Mouse (Mus musculus) heart, adult 9 months (tissue): ENCODE data around the gene Ccdc8.

Experiments
- DNase-seq, 2 experiments: peaks; one replicate each; pipeline ENCODE4 v3.0.0; 2022; ENCODE audit warnings: low spot score in 2 of 2

Gene Ccdc8

DNA sequence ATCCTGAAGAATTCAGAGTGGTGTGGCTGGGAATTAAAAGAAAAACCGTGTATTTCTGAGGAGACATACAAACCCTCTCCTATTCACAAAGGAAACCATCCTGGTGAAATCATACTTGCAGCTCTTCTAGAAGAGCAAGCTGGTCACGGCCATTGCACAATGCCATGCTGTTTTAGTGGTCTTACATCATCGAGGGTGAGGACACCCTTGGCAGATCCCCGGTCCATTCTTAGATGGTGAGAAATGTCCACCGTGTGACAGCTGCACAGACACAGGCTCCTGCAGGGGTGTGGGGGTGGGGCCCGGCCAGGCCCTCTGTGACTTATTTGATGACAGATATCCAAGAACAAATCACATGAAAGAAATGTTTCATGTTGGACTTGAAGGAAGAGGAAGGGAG is 18.5 kb upstream of the Ccdc8 start:
- peak; percentile 65 to 74 for DNase-seq

DNA sequence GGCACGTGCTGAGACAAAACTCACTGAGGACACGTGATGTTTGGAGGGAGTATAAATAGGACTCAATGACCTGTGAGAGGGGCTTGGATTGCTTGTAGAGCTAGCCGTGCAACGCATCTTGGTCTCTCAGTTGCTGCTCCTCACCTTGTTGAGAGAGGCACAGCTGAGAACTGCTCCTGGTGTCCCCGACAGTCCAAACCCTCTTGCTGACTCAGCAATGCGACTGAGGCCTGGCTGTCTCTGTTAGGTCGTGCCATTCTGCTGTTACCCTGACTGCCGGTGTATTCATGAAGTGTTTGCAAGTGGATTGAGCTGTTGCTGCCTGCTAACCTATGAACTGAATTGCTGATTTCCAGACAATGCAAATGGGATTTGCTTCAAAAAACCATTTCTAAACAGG is 16.2 kb upstream of the Ccdc8 start:
- no peak for DNase-seq

DNA sequence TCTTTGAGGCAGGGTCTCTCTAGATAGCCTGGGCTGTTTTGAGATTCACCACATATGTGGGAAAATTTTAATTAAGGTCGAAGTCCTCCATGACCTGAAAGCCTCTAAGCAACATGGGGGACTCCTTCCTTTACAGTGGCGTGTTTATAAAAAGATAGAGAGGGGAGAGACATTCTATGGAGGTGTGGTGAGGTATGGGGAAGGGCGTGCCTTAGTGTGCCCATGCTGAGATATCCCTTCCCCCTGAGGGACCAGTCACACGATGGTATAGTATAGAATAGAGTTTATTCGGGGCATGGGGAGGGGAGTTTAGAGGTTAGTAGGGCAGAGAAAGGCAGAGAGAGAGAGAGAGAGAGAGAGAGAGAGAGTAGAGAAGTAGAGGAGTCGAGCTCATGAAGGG is 14.3 kb upstream of the Ccdc8 start:
- no peak for DNase-seq

DNA sequence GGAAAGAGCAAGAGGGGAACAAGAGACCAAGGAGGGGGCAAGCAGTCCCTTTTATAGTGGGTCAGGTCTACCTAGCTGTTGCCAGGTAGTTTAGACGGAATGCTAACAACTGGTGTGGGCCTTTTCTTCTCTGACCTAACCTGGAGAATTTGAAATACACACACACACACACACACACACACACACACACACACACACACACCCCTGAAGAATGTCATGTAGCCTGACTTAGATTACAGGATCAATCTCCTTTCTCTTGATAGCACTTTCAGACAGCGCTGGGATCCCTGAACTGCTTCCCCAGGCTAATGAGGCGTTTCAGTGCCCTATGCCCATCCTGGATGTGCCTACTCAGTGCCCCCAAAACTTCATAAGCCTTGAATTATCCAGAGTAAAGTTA is 13.9 kb upstream of the Ccdc8 start:
- DNase-seq, result no peak

DNA sequence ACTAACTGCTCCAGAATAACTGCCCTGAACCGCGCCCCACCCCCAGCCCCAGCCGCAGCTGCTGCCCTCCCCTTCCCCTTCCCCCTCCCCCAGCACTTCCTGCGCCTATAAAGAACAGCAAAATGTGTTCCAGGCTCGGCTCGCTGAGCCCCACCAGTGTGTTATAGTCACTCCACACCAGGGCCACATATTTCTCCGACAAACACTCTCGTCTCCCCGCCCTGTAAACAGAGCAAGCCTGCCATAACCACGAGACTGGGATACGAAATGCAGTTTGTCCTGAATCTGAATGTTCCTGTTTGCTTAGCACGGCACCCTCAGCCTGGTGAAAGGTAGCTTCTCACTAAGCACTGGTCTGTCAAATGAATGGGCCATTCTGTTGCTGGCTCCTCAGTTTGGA is 12.2 kb upstream of the Ccdc8 start:
- DNase-seq, result peak; percentile 23 to 34

DNA sequence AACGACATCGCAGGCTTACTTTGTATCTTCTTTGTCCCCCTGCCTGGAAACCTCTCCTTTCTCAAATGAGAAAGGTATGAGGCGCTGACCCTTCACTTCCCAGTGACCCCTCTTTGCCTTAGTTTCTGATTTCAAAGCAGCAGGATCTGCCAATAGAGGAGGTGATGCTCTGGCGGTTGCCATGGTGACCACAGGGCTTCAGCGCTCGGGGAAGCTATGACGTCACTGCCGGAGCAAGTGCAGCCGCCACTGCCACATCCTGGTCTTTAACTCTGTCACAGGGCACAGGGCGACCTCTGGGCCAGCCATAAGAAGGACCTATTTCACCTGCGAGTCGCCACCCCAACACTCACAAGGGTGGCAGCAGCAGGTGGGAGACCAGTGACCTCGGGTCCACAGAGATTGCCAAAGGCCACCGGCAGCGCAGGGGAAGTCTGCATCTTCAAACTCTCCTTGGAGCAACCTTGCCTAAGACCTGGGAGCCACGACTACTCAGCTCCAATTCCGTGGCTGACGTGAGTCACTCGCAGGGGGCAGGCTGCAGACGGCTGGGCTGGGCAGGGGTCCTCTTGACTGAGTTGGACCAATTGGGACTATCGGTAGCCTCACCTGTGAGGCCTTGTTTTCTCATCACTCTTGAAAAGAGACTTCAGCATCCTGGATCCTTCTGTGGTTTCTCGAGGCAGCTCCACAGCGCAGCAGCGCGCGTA is 9.5 kb upstream of the Ccdc8 start, which contains the start of gene Gm42372:
TSS of gene Gm42372 (plus strand) at position 228 of the 710 bp plus-strand sequence.
- no peak for DNase-seq

DNA sequence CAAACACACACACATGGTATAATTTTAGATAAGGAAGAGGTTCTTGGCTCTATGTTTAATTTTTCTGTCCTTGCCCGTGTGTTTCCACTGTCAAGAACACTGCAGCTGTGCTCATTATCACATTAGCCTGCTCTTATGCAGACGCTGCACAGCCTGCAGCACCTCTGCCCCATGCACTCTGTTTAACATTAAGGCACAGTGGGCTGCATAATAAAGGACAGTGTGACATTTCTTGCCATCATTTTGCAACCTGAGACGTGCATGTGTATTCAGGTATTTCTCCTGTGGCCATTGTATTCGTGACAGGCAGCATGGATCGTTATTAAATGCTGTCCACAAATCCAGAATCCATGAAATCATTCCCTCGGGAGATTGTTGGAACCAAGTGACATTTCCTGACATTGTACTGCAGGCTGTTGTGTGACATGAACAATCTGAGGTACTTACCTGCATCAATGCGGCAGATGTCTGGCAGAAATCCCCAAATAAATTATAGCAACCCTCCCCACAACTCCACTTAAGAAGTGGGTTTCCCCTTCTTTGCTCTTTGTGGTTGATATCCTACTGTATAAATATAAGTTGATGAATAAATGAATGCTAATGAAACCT is 4.9 kb upstream of the Ccdc8 start:
- peak in 1 of 2 experiments; percentile 15 for DNase-seq

DNA sequence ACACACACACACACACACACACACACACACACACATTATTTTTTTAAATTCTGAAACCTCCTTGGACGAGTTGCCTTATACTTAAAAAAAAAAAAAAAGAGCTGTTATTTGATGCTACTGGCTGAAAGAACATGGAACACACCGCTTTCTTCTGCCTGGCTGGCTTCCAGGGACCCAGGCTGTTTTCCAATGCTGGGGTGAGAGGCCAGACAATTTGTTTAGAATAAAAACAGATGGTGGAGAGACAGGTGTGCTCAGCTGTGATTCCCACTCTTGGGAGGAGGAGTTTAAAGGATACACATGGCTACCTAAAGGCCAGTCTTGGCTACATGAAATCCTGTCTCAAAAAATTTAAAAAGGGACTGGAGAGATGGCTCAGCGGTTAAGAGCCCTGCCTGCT is 4.1 kb upstream of the Ccdc8 start:
- peak; percentile 63 to 68 for DNase-seq

DNA sequence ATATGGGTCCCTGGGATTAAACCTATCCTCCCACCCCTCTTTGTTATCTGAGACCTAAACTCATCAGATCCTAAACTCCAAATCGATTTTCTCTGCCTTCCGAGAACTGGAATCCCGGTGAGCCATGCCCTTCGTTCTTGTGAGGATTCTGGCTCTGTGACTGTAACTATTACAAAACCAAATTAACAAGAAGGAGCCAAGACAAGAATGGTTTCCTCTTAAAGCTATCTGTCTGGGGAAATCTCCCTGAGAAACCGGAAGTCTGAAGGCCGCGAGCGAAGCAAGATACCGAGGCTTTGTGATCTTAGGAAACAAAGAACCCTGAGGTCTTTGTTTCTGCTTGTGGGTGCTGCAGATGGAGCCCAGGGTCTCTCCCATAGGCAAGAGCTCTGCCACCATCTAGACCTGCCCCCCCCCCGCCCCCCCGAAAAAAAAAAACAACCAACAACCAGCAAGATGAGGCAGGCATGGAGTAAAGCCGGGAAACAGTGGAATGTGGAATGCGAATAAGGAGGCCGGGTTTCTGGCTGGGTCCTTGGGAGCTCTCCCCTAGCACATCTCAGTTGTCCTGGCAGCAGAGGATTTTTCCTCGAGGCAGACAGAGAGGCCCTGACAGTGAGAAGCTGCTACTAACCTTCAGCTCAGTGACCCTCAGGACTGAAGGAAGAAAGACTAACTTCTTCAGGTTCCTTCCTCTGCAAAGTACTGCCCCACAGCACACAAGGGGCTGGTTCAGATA is 2.3 kb upstream of the Ccdc8 start:
- DNase-seq, result peak in 1 of 2 experiments; percentile 13

DNA sequence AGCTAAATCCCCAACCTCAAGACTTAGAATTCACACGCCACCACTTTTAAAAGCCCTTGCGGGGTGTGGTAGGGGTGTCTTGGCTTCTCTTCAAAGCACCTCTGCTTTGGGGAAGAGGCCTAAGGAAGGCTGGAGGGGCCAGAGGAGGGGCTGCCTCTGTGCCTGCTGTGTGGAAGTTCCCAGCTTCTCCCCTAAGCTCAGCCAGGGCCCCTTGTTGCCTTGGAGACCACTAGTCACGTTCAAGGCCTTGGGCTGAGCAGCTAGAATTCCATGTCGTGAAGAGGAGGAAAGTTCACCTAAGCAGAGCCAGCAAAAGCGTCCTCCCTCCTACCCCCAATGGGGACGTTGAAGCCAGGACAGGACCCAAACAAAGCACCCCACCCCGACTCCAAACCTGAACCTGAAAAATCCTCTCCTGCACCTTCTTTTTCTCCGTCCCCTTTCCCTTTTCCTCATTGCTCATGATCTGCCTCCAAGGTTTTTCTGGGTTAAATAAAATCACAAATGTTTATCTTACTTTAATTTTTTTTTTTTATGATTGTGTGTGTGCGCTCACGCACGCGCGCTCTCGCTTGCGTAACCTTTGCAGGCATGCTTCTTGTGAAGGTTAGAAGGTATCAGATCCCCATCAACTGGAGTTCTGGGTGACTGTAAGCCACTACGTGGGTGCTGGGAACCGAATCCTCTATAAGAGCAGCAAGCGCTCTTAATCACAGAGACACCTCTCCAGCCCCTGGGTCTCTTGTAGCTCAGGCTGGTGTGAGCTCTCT is 642 bp upstream of the Ccdc8 start:
- no peak for DNase-seq

DNA sequence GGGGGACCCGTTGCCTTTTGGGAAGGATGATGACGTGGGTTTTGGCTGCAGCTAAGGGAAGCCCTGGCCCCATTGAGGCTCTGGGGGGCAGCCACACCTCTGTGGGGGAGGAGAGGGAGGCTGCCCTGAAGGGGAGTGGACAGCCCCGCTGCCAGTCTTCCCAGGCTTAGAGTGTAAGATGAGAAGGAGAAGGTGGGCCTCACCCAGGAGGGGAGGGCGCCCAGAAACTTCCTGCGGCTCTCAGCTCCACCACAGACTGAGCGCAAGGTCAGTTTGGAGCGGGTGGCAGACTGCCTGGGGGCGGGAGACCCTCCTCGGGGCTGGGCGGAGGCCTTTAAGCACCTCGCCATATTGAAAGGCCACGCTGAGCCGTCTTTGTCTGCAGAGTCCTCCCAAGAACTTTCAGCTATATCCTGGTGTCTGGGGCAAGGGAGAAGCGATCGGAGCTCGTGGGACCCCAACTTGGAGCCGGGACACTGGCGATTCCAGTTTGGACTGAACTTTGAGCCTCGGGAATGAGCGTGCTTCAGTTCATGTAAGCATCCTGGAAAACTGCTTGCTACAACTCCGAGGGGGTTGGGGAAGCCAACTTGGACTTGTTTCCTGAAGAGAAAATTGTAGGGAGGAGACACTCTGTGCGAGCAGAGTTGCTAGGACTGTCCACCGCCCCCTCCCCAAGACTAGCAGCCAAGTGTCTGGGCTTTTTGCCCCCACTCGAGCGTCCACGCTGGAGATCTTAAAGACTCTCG is 1.3 kb downstream of the Ccdc8 start:
- DNase-seq, result peak; percentile 87 to 89

DNA sequence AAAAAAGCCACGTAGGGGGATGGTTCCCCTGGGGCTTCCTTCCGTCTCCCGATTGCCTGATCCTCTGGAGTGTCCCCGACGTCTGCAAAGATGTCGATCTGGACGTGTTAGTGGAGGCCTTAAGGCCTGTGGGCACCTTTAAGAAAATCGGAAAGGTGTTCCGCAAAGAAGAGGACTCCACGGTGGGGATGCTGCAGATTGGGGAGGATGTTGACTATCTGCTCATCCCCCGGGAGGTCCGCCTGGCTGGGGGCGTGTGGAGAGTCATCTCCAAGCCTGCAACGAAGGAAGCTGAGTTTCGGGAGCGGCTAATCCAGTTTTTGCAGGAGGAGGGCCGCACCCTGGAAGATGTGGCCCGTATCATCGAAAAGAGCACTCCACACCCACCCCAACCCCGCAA is 1.9 kb downstream of the Ccdc8 start:
- DNase-seq, result no peak

DNA sequence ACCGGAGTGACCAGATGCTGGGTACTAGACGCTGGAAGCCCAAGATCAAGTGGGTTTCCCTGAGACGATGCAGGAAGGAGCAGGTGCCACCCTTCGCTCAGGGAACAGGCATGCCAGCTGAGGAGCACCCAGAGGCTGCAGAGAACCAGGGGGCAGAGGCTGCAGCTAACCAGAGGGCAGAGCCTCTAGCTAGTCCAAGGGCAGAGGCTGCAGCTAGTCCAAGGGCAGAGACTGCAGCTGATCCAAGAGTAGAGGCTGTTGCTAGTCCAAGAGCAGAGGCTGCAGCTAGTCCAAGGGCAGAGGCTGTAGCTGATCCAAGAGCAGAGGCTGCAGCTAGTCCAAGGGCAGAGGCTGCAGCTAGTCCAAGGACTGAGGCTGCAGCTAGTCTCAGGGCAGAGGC is 2.8 kb downstream of the Ccdc8 start:
- DNase-seq, result no peak

DNA sequence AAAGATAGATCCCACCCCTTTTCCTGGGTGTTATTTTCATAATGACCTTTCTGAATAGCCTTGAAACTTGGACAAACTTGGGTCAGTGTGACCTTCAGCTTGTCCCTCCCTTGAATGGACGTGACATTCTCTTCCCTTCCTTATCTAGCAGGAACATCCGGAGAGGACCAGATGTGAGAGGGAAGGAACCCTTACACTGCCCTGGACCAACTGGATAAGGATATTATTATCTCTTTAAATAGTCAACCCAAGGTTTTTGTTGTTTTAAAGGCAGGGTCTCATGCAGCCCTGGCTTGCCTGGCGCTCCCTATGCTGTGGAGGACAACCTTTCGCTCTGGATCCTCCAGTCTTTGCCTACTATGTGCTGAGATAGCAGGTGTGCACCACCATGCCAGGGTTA is 6.7 kb downstream of the Ccdc8 start:
- DNase-seq, result no peak

DNA sequence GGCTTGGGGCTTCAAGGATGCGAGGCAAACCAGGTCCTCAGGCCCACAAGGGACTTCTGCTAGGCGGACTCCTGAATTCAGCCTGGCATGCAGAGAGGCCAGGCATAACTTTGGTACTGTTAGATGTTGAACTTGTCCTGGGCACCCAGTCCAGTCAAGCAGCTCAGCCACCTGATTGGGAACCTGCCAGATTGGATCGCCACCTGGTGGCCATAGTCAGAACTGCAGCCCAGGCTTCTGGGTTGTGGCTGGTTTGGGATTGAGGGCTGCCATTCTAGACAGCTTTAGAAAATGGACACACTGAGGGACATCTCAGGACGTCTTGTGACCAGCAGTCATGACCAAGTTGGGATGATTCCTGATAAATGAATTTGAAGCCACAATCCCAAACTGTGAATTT is 7.1 kb downstream of the Ccdc8 start:
- peak; percentile 73 to 85 for DNase-seq

DNA sequence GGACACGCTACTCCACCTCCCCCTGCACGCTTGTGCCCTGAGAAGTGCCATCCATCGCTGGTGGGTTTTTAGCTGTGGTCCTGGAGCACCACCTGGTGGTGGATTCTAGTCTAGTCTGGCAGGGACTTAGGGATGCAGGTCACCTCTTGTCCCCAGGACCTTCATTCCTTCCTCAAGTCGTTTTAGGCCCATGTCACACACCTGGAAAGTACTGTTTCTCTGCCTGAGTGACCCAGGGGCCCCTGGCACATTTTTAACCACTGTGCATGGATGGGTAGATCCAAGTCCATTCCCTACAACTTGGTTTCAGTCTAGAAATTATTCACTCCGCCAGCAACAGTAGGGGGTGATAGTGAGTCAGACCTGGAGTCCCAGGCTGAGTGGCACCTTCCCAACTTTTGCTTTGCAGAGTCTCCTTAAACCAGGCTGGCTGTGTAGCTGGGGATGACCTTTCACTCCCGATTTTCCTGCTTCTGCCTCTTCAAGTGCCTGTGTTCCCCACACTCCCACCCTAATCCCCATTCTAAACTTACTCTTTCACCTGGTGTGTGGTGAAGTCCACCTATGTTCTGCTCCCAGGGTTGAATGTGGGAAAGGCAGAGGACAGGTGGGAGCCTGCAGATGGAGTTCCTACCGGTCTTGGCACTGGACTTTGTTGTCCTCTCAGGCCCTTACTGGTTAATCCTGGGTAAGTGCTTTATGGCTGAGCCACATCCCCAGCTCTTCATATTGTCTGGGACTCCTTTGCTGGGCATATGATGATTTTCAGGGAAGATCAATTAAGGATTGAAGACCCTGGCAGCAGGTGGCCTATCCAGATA is 10.1 kb downstream of the Ccdc8 start:
- peak; percentile 56 to 80 for DNase-seq

DNA sequence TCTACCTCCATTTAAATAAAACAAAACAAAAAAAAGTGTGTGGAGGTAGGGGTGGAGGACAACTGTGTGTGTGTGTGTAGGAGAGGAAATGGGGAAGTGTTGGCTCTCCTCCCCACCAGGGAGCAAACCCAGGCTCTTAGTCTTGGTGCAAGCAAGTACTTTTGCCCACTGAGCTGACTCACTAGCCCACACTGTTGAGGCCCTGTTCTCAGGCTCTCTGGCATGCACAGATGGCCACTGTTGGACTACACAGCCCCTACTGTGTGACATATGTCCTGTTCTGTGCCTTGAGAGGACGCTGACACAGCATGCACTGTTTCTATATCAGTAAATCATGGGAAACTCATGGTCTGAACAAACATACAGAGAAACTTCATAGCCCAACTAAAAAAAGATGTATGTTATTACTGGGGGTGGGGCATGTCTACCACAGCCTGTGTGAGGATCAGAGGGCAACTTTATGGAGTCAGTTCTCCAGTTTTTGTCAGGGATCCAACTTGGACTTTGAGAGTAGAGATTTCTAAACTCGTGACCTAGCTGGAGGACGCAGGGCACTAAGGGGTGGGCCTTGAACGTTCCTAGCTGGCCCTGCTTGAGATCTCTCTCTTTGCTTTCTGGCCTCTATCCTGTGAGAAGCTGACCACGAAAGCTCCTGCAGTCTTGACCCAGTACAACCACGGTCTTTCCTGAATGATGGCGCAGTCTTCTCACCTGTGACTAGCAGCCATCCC is 10.9 kb downstream of the Ccdc8 start:
- no peak for DNase-seq

DNA sequence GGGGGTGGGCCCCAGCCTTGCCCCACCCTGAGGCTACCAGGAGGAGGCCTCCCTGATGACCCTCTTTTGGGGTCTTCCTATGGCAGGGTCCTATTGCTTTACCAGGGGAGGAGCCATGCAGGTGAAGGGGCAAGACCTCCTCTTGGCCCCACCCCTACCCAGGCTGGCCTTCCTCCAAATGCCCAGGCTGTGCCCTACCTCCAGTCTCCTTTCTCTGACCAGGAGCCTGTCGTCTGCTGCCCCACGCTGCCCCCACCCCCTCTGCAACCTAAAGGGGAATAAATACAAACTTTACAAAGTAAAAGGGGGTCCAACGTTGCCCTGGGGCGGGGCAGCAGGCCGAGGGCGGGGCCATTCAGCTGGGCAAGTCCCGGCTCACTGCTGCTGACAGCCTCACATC is 12.2 kb downstream of the Ccdc8 start:
- DNase-seq, result no peak

DNA sequence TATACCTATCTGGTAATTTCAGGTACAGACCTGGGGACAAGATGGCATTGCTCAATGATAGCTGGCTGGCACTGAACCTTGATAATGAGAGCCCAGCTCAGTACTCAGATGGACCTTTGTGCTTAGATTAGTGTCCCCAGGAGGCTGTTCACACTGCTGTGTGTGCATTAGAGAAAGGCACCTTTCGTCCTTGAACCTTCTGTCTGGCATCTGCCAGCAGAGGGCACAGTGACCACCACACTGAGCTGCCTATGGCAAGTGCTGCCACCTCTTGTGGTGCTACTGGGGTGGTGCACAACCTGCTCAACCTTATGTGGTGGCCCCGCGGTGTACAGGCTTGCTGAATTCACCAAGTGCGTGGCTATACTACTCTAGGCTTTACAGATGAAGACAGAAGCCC is 14.8 kb downstream of the Ccdc8 start:
- no peak for DNase-seq
